Mouse (Mus musculus): ENCODE results near the gene Capn5. TPM values are rescaled to one million over a fixed set of nuclear protein-coding genes. Genes with fewer than 3 reads are reported as not detected.

The Capn5 gene
- total and polyA plus RNA-seq, 2 experiments from 2014 or later: 22.6 to 39.2 TPM

GRCm38 (mm10) chr7:98141206-98141605 lies 36.9 kb downstream of the Capn5 start:
- Histone ChIP-seq H3K36me3 (ENCODE audit: insufficient read depth) (no peaks in the 10 kb centered on the region), H3K9me3 (ENCODE audit: low read length) (no peaks in the 10 kb centered on the region), H3K27me3 (ENCODE audit: insufficient read depth, low read length) (no peaks in the 10 kb centered on the region), H3K9ac (no peak overlapping the region), H3K4me2 (ENCODE audit: low read depth) (no peak overlapping the region), H3K4me1 (ENCODE audit: insufficient read depth) (no peaks in the 10 kb centered on the region), H3K4me3 (ENCODE audit: low read depth, low read length) (no peak overlapping the region), H3K27ac (ENCODE audit: low read depth, low read length) (no peak overlapping the region)
- ATAC-seq (0 out of 2 replicates have a peak, but pooled peaks have one; percentile 33), DNase-seq (no peak)
- peak; percentile 50 for TF ChIP-seq CTCF (IDR thresholded peaks at IDR 0.05; ENCODE audit: low read depth)
- 43% methylated on average over 3 of the region's 3 CpGs for WGBS

GRCm38 (mm10) chr7:98140597-98140996 lies 37.5 kb downstream of the Capn5 start:
- WGBS: 25% methylated on average over 2 of the region's 2 CpGs
- no peak for TF ChIP-seq CTCF (IDR thresholded peaks at IDR 0.05; ENCODE audit: low read depth)
- Histone ChIP-seq H3K4me2 (ENCODE audit: low read depth) (no peak overlapping the region), H3K36me3 (ENCODE audit: insufficient read depth) (no peaks in the 10 kb centered on the region), H3K27me3 (ENCODE audit: insufficient read depth, low read length) (no peaks in the 10 kb centered on the region), H3K4me1 (ENCODE audit: insufficient read depth) (no peaks in the 10 kb centered on the region), H3K9ac (no peak overlapping the region), H3K27ac (ENCODE audit: low read depth, low read length) (no peak overlapping the region), H3K4me3 (ENCODE audit: low read depth, low read length) (no peak overlapping the region), H3K9me3 (ENCODE audit: low read length) (no peaks in the 10 kb centered on the region)
- DNase-seq (no peak), ATAC-seq (no peak)

- Histone ChIP-seq H3K27ac (ENCODE audit: low read depth, low read length) (no peak overlapping the region), H3K9me3 (ENCODE audit: low read length) (no peaks in the 10 kb centered on the region), H3K9ac (no peak overlapping the region), H3K27me3 (ENCODE audit: insufficient read depth, low read length) (no peaks in the 10 kb centered on the region), H3K4me3 (ENCODE audit: low read depth, low read length) (no peak overlapping the region), H3K36me3 (ENCODE audit: insufficient read depth) (0 out of 2 replicates have a peak, but pooled peaks cover 3% of the 10 kb centered on the region), H3K4me2 (ENCODE audit: low read depth) (no peak overlapping the region), H3K4me1 (ENCODE audit: insufficient read depth) (no peaks in the 10 kb centered on the region)
- WGBS: 26% methylated on average over 9 of the region's 9 CpGs
- DNase-seq: no peak
- TF ChIP-seq CTCF (IDR thresholded peaks at IDR 0.05; ENCODE audit: low read depth): no peak
- no peak for ATAC-seq
Observed at GRCm38 (mm10) chr7:98139216-98139615, 38.9 kb downstream of the Capn5 start.

GRCm38 (mm10) chr7:98137995-98138394 lies 40.1 kb downstream of the Capn5 start:
- no peak for DNase-seq
- H3K4me1 ChIP-seq (ENCODE audit: insufficient read depth): no peaks in the 10 kb centered on the region
- no peak overlapping the region for H3K4me3 ChIP-seq (ENCODE audit: low read depth, low read length)
- H3K4me2 ChIP-seq (ENCODE audit: low read depth): no peak overlapping the region
- no peaks in the 10 kb centered on the region for H3K9me3 ChIP-seq (ENCODE audit: low read length)
- no peaks in the 10 kb centered on the region for H3K27me3 ChIP-seq (ENCODE audit: insufficient read depth, low read length)
- WGBS: 79% methylated on average over 2 of the region's 2 CpGs
- TF ChIP-seq CTCF (IDR thresholded peaks at IDR 0.05; ENCODE audit: low read depth): no peak
- 0 out of 2 replicates have a peak, but pooled peaks cover 3% of the 10 kb centered on the region for H3K36me3 ChIP-seq (ENCODE audit: insufficient read depth)
- no peak for ATAC-seq
- no peak overlapping the region for H3K9ac ChIP-seq
- no peak overlapping the region for H3K27ac ChIP-seq (ENCODE audit: low read depth, low read length)

GRCm38 (mm10) chr7:98137583-98137982 lies 40.5 kb downstream of the Capn5 start:
- no peak for TF ChIP-seq CTCF (IDR thresholded peaks at IDR 0.05; ENCODE audit: low read depth)
- 40% methylated on average over 3 of the region's 3 CpGs for WGBS
- no peak overlapping the region for H3K4me2 ChIP-seq (ENCODE audit: low read depth)
- no peak overlapping the region for H3K27ac ChIP-seq (ENCODE audit: low read depth, low read length)
- no peak; the same call in 1 of the 2 replicates for ATAC-seq
- DNase-seq: no peak
- H3K4me3 ChIP-seq (ENCODE audit: low read depth, low read length): no peak overlapping the region
- H3K9me3 ChIP-seq (ENCODE audit: low read length): no peaks in the 10 kb centered on the region
- H3K4me1 ChIP-seq (ENCODE audit: insufficient read depth): no peaks in the 10 kb centered on the region
- no peak overlapping the region for H3K9ac ChIP-seq
- no peaks in the 10 kb centered on the region for H3K27me3 ChIP-seq (ENCODE audit: insufficient read depth, low read length)
- H3K36me3 ChIP-seq (ENCODE audit: insufficient read depth): 0 out of 2 replicates have a peak, but pooled peaks cover 3% of the 10 kb centered on the region

GRCm38 (mm10) chr7:98131751-98132150 lies 46.3 kb downstream of the Capn5 start:
- DNase-seq: no peak
- Histone ChIP-seq H3K9me3 (ENCODE audit: low read length) (no peaks in the 10 kb centered on the region), H3K4me2 (ENCODE audit: low read depth) (no peak overlapping the region), H3K27ac (ENCODE audit: low read depth, low read length) (no peak overlapping the region), H3K4me3 (ENCODE audit: low read depth, low read length) (no peak overlapping the region), H3K27me3 (ENCODE audit: insufficient read depth, low read length) (no peaks in the 10 kb centered on the region), H3K4me1 (ENCODE audit: insufficient read depth) (no peaks in the 10 kb centered on the region), H3K36me3 (ENCODE audit: insufficient read depth) (peaks cover 20% of the 10 kb centered on the region; the same call in 1 of the 2 replicates), H3K9ac (no peak overlapping the region)
- ATAC-seq: no peak
- TF ChIP-seq CTCF (IDR thresholded peaks at IDR 0.05; ENCODE audit: low read depth): 0 out of 2 replicates have a peak, but pooled peaks have one; percentile 18
- WGBS: 88% methylated on average over 8 of the region's 8 CpGs

GRCm38 (mm10) chr7:98125473-98125872 lies 52.6 kb downstream of the Capn5 start:
- H3K9me3 ChIP-seq (ENCODE audit: low read length): no peaks in the 10 kb centered on the region
- H3K36me3 ChIP-seq (ENCODE audit: insufficient read depth): peaks cover 25% of the 10 kb centered on the region
- no peak overlapping the region for H3K4me3 ChIP-seq (ENCODE audit: low read depth, low read length)
- no peak overlapping the region for H3K4me2 ChIP-seq (ENCODE audit: low read depth)
- no peaks in the 10 kb centered on the region for H3K4me1 ChIP-seq (ENCODE audit: insufficient read depth)
- peak; percentile 46; the same call in 1 of the 2 replicates for TF ChIP-seq CTCF (IDR thresholded peaks at IDR 0.05; ENCODE audit: low read depth)
- WGBS: 49% methylated on average over 5 of the region's 5 CpGs
- H3K27me3 ChIP-seq (ENCODE audit: insufficient read depth, low read length): no peaks in the 10 kb centered on the region
- no peak overlapping the region for H3K9ac ChIP-seq
- DNase-seq (no peak), ATAC-seq (no peak)
- no peak overlapping the region for H3K27ac ChIP-seq (ENCODE audit: low read depth, low read length)
